Mouse (Mus musculus): ENCODE measurements around the gene Awat1.

DNA sequence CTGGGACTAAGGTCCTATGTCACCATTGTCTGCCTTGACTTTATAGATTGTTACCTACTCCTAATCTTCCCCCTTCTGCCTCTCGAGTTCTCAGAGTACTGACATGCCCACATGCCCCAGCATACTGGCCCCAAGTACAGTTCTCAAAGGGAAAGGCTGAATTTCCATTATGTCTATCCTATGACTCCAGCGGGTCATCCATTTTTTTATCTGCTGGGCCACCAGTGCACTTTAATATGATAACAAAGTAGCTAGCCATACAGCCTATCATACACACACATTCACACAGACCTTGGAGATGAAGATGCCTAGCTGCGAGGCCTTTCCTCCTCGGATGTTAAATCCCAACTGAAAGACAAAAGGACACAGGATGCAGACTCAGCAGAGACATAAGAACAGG lies 52.2 kb downstream of the Awat1 start:
- no peak for TF ChIP-seq CTCF (IDR thresholded peaks at IDR 0.05; ENCODE audit: low read depth, low read length)
- TF ChIP-seq POLR2A (IDR thresholded peaks at IDR 0.05; ENCODE audit: borderline replicate concordance, low read depth, low read length), result no peak

Data from bone marrow macrophage, adult 2 months (primary cell).